Comparison of ENCODE assay signal across 8 mouse cellular contexts in genomic region chr2:144183371-144183944, GRCm38 (mm10).
A peak's percentile ranks its signal among the peaks of the same experiment; 100 is the strongest.
DNase-seq lines count a peak whose midpoint lies in the region; ATAC-seq and TF ChIP-seq lines count a peak whose summit lies in the region.
"Had no signal": no experiment of that assay in that cellular context is flagged by ENCODE, and none has a peak within 500 bp of the region (broad histone marks: within the 10 kb centered on the region; RNA-seq: fewer than 3 reads in every experiment).

No protein-coding gene starts in this region.

- H3K9me3 ChIP-seq in hindbrain, postnatal 0 days (ENCODE audit: low read length) = no peaks in the 10 kb centered on the region
- H3K9me3 ChIP-seq in hindbrain, embryonic 14.5 days (ENCODE audit: control insufficient read depth, low read length) = no peaks in the 10 kb centered on the region
- no peaks in the 10 kb centered on the region for H3K9me3 ChIP-seq in forebrain, embryonic 14.5 days (replicated peaks; ENCODE audit: control insufficient read depth, low read length)

- no peak overlapping the region for H3K9ac ChIP-seq in hindbrain, postnatal 0 days (replicated peaks; ENCODE audit: low read length)
- no peak overlapping the region for H3K9ac ChIP-seq in hindbrain, embryonic 14.5 days
- no peak overlapping the region for H3K9ac ChIP-seq in forebrain, embryonic 14.5 days (ENCODE audit: low read length)
- H3K9ac ChIP-seq: forebrain, postnatal 0 days had no signal

- WGBS in hindbrain, postnatal 0 days = 56% methylated on average over 5 of the region's 5 CpGs
- 82% methylated on average over 5 of the region's 5 CpGs for WGBS in hindbrain, embryonic 14.5 days
- 29% methylated on average over 5 of the region's 5 CpGs for WGBS in large intestine, adult 2 months
- WGBS in forebrain, embryonic 14.5 days = 80% methylated on average over 5 of the region's 5 CpGs

- H3K36me3 ChIP-seq in hindbrain, postnatal 0 days (ENCODE audit: insufficient read depth, low read length) = no peaks in the 10 kb centered on the region
- H3K36me3 ChIP-seq in hindbrain, embryonic 14.5 days (replicated peaks; ENCODE audit: control insufficient read depth, insufficient read depth) = no peaks in the 10 kb centered on the region
- H3K36me3 ChIP-seq in forebrain, embryonic 14.5 days (ENCODE audit: control insufficient read depth, insufficient read depth, low read length) = no peaks in the 10 kb centered on the region

- no peaks in the 10 kb centered on the region for H3K27me3 ChIP-seq in hindbrain, postnatal 0 days (ENCODE audit: insufficient read depth, low read length)
- H3K27me3 ChIP-seq in hindbrain, embryonic 14.5 days (ENCODE audit: control insufficient read depth, insufficient read depth, low read length) = no peaks in the 10 kb centered on the region
- H3K27me3 ChIP-seq in forebrain, embryonic 14.5 days (replicated peaks; ENCODE audit: control insufficient read depth, insufficient read depth, low read length) = no peaks in the 10 kb centered on the region

- no peaks in the 10 kb centered on the region for H3K4me1 ChIP-seq in hindbrain, postnatal 0 days (ENCODE audit: insufficient read depth, low read length)
- H3K4me1 ChIP-seq in hindbrain, embryonic 14.5 days (replicated peaks; ENCODE audit: control insufficient read depth, insufficient read depth, low read length) = no peaks in the 10 kb centered on the region
- no peaks in the 10 kb centered on the region for H3K4me1 ChIP-seq in forebrain, embryonic 14.5 days (ENCODE audit: control insufficient read depth, insufficient read depth, low read length)

- peak; percentile 71 for ATAC-seq in hindbrain, postnatal 0 days
- ATAC-seq in hindbrain, embryonic 14.5 days (ENCODE audit: low FRiP score) = no peak; the same call in 1 of the 2 replicates
- no peak for ATAC-seq in forebrain, embryonic 14.5 days
- ATAC-seq: forebrain, postnatal 0 days had no signal

- no peak for TF ChIP-seq CTCF in hindbrain, postnatal 0 days (IDR thresholded peaks at IDR 0.05; ENCODE audit: low read depth)

- no peak overlapping the region for H3K4me2 ChIP-seq in hindbrain, postnatal 0 days (ENCODE audit: low read depth, low read length)
- no peak overlapping the region for H3K4me2 ChIP-seq in hindbrain, embryonic 14.5 days (replicated peaks)
- H3K4me2 ChIP-seq in forebrain, embryonic 14.5 days (ENCODE audit: low read length) = no peak overlapping the region

- peak; percentile 75 for DNase-seq in hindbrain, postnatal 0 days (ENCODE audit: low spot score)
- no peak for DNase-seq in hindbrain, embryonic 14.5 days (ENCODE audit: low spot score)
- DNase-seq in adipocyte (ENCODE audit: low spot score) = peak; percentile 57
- DNase-seq in adrenal gland, postnatal 36 days = peak; percentile 59 to 80
- DNase-seq in large intestine, adult 2 months (ENCODE audit: low read depth, low spot score) = peak; percentile 82
- no peak for DNase-seq in forebrain, embryonic 14.5 days (ENCODE audit: low spot score)
- no peak for DNase-seq in spleen, postnatal 10 days (ENCODE audit: low spot score in 2 of 2)
- DNase-seq: forebrain, postnatal 0 days had no signal

- no peak overlapping the region for H3K4me3 ChIP-seq in hindbrain, postnatal 0 days (ENCODE audit: low read length)
- H3K4me3 ChIP-seq in hindbrain, embryonic 14.5 days (replicated peaks; ENCODE audit: low read length) = no peak overlapping the region
- H3K4me3 ChIP-seq in forebrain, embryonic 14.5 days (ENCODE audit: low read depth, low read length) = no peak overlapping the region

- H3K27ac ChIP-seq in hindbrain, postnatal 0 days = no peak overlapping the region
- no peak overlapping the region for H3K27ac ChIP-seq in hindbrain, embryonic 14.5 days
- no peak overlapping the region for H3K27ac ChIP-seq in forebrain, embryonic 14.5 days (ENCODE audit: low read depth, low read length)

Comparison
In these comparisons a context has a peak if more than half of its experiments do, and no peak if none do; other contexts are left out.
1. DNase-seq: peak in hindbrain, postnatal 0 days (single experiment), adipocyte (single experiment), adrenal gland, postnatal 36 days (2 of 2) and large intestine, adult 2 months (single experiment); none in hindbrain, embryonic 14.5 days (single experiment), forebrain, embryonic 14.5 days (single experiment) and spleen, postnatal 10 days (0 of 2).